Mouse (Mus musculus) intestine, postnatal 0 days (tissue): ENCODE data around the gene Gm49366. TPM values are rescaled to one million over a fixed set of nuclear protein-coding genes. Genes with fewer than 3 reads are reported as not detected.
"Not testable (repeated sequence)": the region's sequence is repeated elsewhere in the genome, so short reads cannot be mapped to it uniquely, and the experiment has no call there.

Source experiments
- ATAC-seq: fragments of 200-750 bp; cut with Nextera tagmentation; 2 replicates; pipeline ENCODE4 v1.8.0; 2017; ENCODE audit warnings: mild to moderate bottlenecking, moderate TSS enrichment, moderate library complexity
- H3K27ac ChIP-seq: fragments of 300-500 bp; sonication (generic); 2 replicates; pipeline ENCODE4 v1.5.1; 2014; ENCODE audit warnings: mild to moderate bottlenecking, low read depth, low read length, moderate library complexity
- H3K27me3 ChIP-seq: fragments of 300-500 bp; sonication (generic); replicated peaks from 2 replicates; pipeline ENCODE4 v1.6.1; 2014; ENCODE audit warnings: low read length, mixed read lengths; ENCODE audit not compliant: control insufficient read depth, insufficient read depth
- H3K36me3 ChIP-seq: fragments of 300-500 bp; sonication (generic); 2 replicates; pipeline ENCODE4 v1.6.1; 2014; ENCODE audit warnings: mild to moderate bottlenecking, moderate library complexity; ENCODE audit not compliant: control insufficient read depth, insufficient read depth
- H3K4me1 ChIP-seq: fragments of 300-500 bp; sonication (generic); replicated peaks from 2 replicates; pipeline ENCODE4 v1.6.1; 2014; ENCODE audit warnings: antibody characterized with exemption, low read length, mixed read lengths; ENCODE audit not compliant: control insufficient read depth, insufficient read depth
- H3K4me2 ChIP-seq: fragments of 300-500 bp; sonication (generic); replicated peaks from 2 replicates; pipeline ENCODE4 v1.6.1; 2014; ENCODE audit warnings: low read depth, mild to moderate bottlenecking, moderate library complexity
- H3K4me3 ChIP-seq: fragments of 300-500 bp; sonication (generic); 2 replicates; pipeline ENCODE4 v1.5.1; 2014; ENCODE audit warnings: low read depth, low read length
- H3K9ac ChIP-seq: fragments of 300-500 bp; sonication (generic); 2 replicates; pipeline ENCODE4 v1.6.1; 2014; ENCODE audit warnings: mild to moderate bottlenecking, low read depth, low read length
- H3K9me3 ChIP-seq: fragments of 300-500 bp; sonication (generic); 2 replicates; pipeline ENCODE4 v1.6.1; 2016; ENCODE audit warnings: mixed run types; ENCODE audit not compliant: control insufficient read depth
- CTCF ChIP-seq: sonication (generic); IDR thresholded peaks from 2 replicates; pipeline ENCODE4 v1.5.1; 2016; ENCODE audit warnings: low read depth, mild to moderate bottlenecking, control low read depth, antibody characterized with exemption, moderate library complexity
- WGBS: fragments of 180-500 bp; shearing (Covaris S2); extraction: QIAGEN DNeasy Blood & Tissue Kit; methylation state at CpG from one replicate; pipeline ENCODE4 v1.1.7; 2014; 5-methylcytosine and 5-hydroxymethylcytosine counted together
- polyA plus RNA-seq: library from polyadenylated mRNA; unstranded; fragments of >200 nt; fragmentation: Nextera tagmentation; extraction: Ambion mirVana; gene quantifications from 2 replicates; pipeline ENCODE4 v1.2.1, GENCODE M21; 2015

The Gm49366 gene
- polyA plus RNA-seq, 1 experiment from 2014 or later = not detected

- Histone ChIP-seq H3K27me3 (no peaks in the 10 kb centered on the region), H3K9me3 (no peaks in the 10 kb centered on the region)
- peak; percentile 94 for TF ChIP-seq CTCF
Measured at GRCm38 (mm10) chr12:84030659-84031332, 7.9 kb upstream of the Gm49366 start.

GRCm38 (mm10) chr12:84032854-84033253, 5.9 kb upstream of the Gm49366 start:
- no peaks in the 10 kb centered on the region for H3K9me3 ChIP-seq
- 58% methylated on average over 4 of the region's 4 CpGs for WGBS
- TF ChIP-seq CTCF = no peak
- H3K36me3 ChIP-seq = no peaks in the 10 kb centered on the region
- H3K4me2 ChIP-seq = no peak overlapping the region
- ATAC-seq = no peak
- H3K4me1 ChIP-seq = no peaks in the 10 kb centered on the region
- no peak overlapping the region for H3K4me3 ChIP-seq
- H3K27me3 ChIP-seq = no peaks in the 10 kb centered on the region
- peak overlapping the region; percentile 46; the same call in 1 of the 2 replicates for H3K27ac ChIP-seq
- H3K9ac ChIP-seq = no peak overlapping the region

More at GRCm38 (mm10) chr12:84030659-84031332, 7.9 kb upstream of the Gm49366 start:
- H3K4me3 ChIP-seq = no peak overlapping the region
- no peak overlapping the region for H3K9ac ChIP-seq
- no peaks in the 10 kb centered on the region for H3K36me3 ChIP-seq
- H3K4me2 ChIP-seq = no peak overlapping the region
- ATAC-seq = peak; percentile 78
- H3K4me1 ChIP-seq = no peaks in the 10 kb centered on the region
- no peak overlapping the region for H3K27ac ChIP-seq
- 42% methylated on average over 4 of the region's 4 CpGs for WGBS

GRCm38 (mm10) chr12:84033302-84033701, 5.4 kb upstream of the Gm49366 start:
- H3K4me2 ChIP-seq, H3K4me3 ChIP-seq, H3K4me1 ChIP-seq, H3K9ac ChIP-seq, ATAC-seq, H3K9me3 ChIP-seq, H3K36me3 ChIP-seq, H3K27me3 ChIP-seq: not testable (repeated sequence)
- H3K27ac ChIP-seq = peak overlapping the region; percentile 46; the same call in 1 of the 2 replicates
- WGBS = 65% methylated on average over 2 of the region's 2 CpGs

GRCm38 (mm10) chr12:84034108-84034507, 4.6 kb upstream of the Gm49366 start:
- no peak for ATAC-seq
- H3K27ac ChIP-seq = no peak overlapping the region

GRCm38 (mm10) chr12:84038241-84038640, 494 bp upstream of the Gm49366 start, which contains the start of gene Acot4:
TSS of gene Acot4 (plus strand) at chr12:84038379.
- Histone ChIP-seq H3K27ac (peak within 1 kb of the TSS; percentile 87), H3K4me3 (peak within 1 kb of the TSS; percentile 45), H3K4me2 (peak within 1 kb of the TSS; percentile 71), H3K9ac (peak within 1 kb of the TSS; percentile 57)
- H3K4me1 ChIP-seq, H3K9me3 ChIP-seq, H3K36me3 ChIP-seq, H3K27me3 ChIP-seq: not testable (repeated sequence)
- 4% methylated on average over 32 of the region's 32 CpGs for WGBS
- ATAC-seq = peak; percentile 90

More at GRCm38 (mm10) chr12:84034108-84034507, 4.6 kb upstream of the Gm49366 start:
- WGBS = 16% methylated on average over 4 of the region's 4 CpGs
- Histone ChIP-seq H3K4me3 (no peak overlapping the region), H3K36me3 (no peaks in the 10 kb centered on the region), H3K9me3 (no peaks in the 10 kb centered on the region), H3K9ac (no peak overlapping the region), H3K27me3 (no peaks in the 10 kb centered on the region), H3K4me1 (no peaks in the 10 kb centered on the region), H3K4me2 (no peak overlapping the region)
- TF ChIP-seq CTCF = no peak

- no peaks in the 10 kb centered on the region; the same call in 1 of the 2 replicates for H3K4me1 ChIP-seq
- ATAC-seq = no peak
- H3K27ac ChIP-seq = 0 out of 2 replicates have a peak overlapping the region, but pooled peaks have one; percentile 7
- no peak for TF ChIP-seq CTCF
- H3K36me3 ChIP-seq = no peaks in the 10 kb centered on the region
- 37% methylated on average over 5 of the region's 5 CpGs for whole genome bisulfite sequencing
- no peak overlapping the region for H3K4me3 ChIP-seq
- H3K9me3 ChIP-seq = no peaks in the 10 kb centered on the region
- no peak overlapping the region for H3K9ac ChIP-seq
- H3K27me3 ChIP-seq = no peaks in the 10 kb centered on the region
- H3K4me2 ChIP-seq = 0 out of 2 replicates have a peak overlapping the region, but pooled peaks have one; percentile 38
Measured at GRCm38 (mm10) chr12:84042248-84042647, 3.5 kb downstream of the Gm49366 start.
